Mouse (Mus musculus): ENCODE results near the gene Sec14l2. TPM values are rescaled to one million over a fixed set of nuclear protein-coding genes. Genes with fewer than 3 reads are reported as not detected.
"Not testable (repeated sequence)": the region's sequence is repeated elsewhere in the genome, so short reads cannot be mapped to it uniquely, and the experiment has no call there.

Sec14l2 gene
- polyA plus RNA-seq, 1 experiment from 2014 or later: 9.1 TPM

- 36% methylated on average over 6 of the region's 6 CpGs for WGBS (ENCODE audit: insufficient replicate concordance)
- peaks cover 28% of the 10 kb centered on the region for H3K27me3 ChIP-seq
- H3K9me3 ChIP-seq (replicated peaks): no peaks in the 10 kb centered on the region
- H3K27ac ChIP-seq (replicated peaks): no peak overlapping the region
- peaks cover 45% of the 10 kb centered on the region for H3K4me1 ChIP-seq (replicated peaks)
- no peak overlapping the region for H3K4me2 ChIP-seq
- peaks cover 8% of the 10 kb centered on the region for H3K36me3 ChIP-seq (replicated peaks)
- H3K4me3 ChIP-seq (replicated peaks): no peak overlapping the region
- H3K9ac ChIP-seq: no peak overlapping the region
- ATAC-seq (ENCODE audit: insufficient read depth): no peak
Observed at GRCm38 (mm10) chr11:4113970-4114369, 9.2 kb downstream of the Sec14l2 start.

GRCm38 (mm10) chr11:4113496-4113895, 9.7 kb downstream of the Sec14l2 start:
- no peak overlapping the region for H3K4me2 ChIP-seq
- H3K27me3 ChIP-seq: peaks cover 23% of the 10 kb centered on the region
- no peak overlapping the region for H3K4me3 ChIP-seq (replicated peaks)
- WGBS (ENCODE audit: insufficient replicate concordance): 62% methylated on average over 4 of the region's 4 CpGs
- no peak overlapping the region for H3K9ac ChIP-seq
- H3K4me1 ChIP-seq (replicated peaks): peaks cover 41% of the 10 kb centered on the region
- peaks cover 11% of the 10 kb centered on the region for H3K36me3 ChIP-seq (replicated peaks)
- no peaks in the 10 kb centered on the region for H3K9me3 ChIP-seq (replicated peaks)
- ATAC-seq (ENCODE audit: insufficient read depth): no peak
- no peak overlapping the region for H3K27ac ChIP-seq (replicated peaks)

- H3K9ac ChIP-seq: no peak overlapping the region
- peaks cover 13% of the 10 kb centered on the region for H3K36me3 ChIP-seq (replicated peaks)
- H3K9me3 ChIP-seq (replicated peaks): no peaks in the 10 kb centered on the region
- peaks cover 16% of the 10 kb centered on the region for H3K27me3 ChIP-seq
- no peak for ATAC-seq (ENCODE audit: insufficient read depth)
- 71% methylated on average over 6 of the region's 6 CpGs for WGBS (ENCODE audit: insufficient replicate concordance)
- H3K4me3 ChIP-seq (replicated peaks): no peak overlapping the region
- peaks cover 34% of the 10 kb centered on the region for H3K4me1 ChIP-seq (replicated peaks)
- H3K4me2 ChIP-seq: no peak overlapping the region
- no peak overlapping the region for H3K27ac ChIP-seq (replicated peaks)
Observed at GRCm38 (mm10) chr11:4112861-4113260, 10.4 kb downstream of the Sec14l2 start.

- WGBS (ENCODE audit: insufficient replicate concordance): 50% methylated on average over 4 of the region's 4 CpGs
- Histone ChIP-seq H3K4me3 (replicated peaks) (no peak overlapping the region), H3K36me3 (replicated peaks) (peaks cover 13% of the 10 kb centered on the region), H3K27me3 (peaks cover 8% of the 10 kb centered on the region), H3K4me1 (replicated peaks) (peaks cover 26% of the 10 kb centered on the region), H3K27ac (replicated peaks) (no peak overlapping the region), H3K4me2 (no peak overlapping the region), H3K9me3 (replicated peaks) (no peaks in the 10 kb centered on the region), H3K9ac (no peak overlapping the region)
- no peak for ATAC-seq (ENCODE audit: insufficient read depth)
Observed at GRCm38 (mm10) chr11:4112033-4112432, 11.2 kb downstream of the Sec14l2 start.

GRCm38 (mm10) chr11:4108691-4109090, 14.5 kb downstream of the Sec14l2 start:
- H3K27ac ChIP-seq (replicated peaks): no peak overlapping the region
- H3K4me3 ChIP-seq (replicated peaks): no peak overlapping the region
- no peak overlapping the region for H3K4me2 ChIP-seq
- no peaks in the 10 kb centered on the region for H3K9me3 ChIP-seq (replicated peaks)
- H3K4me1 ChIP-seq (replicated peaks): 0 out of 2 replicates have a peak, but pooled peaks cover 9% of the 10 kb centered on the region
- 0 out of 2 replicates have a peak, but pooled peaks cover 4% of the 10 kb centered on the region for H3K27me3 ChIP-seq
- peaks cover 15% of the 10 kb centered on the region for H3K36me3 ChIP-seq (replicated peaks)
- no peak overlapping the region for H3K9ac ChIP-seq
- ATAC-seq (ENCODE audit: insufficient read depth): no peak
- 62% methylated on average over 7 of the region's 7 CpGs for WGBS (ENCODE audit: insufficient replicate concordance)

GRCm38 (mm10) chr11:4107901-4108300, 15.3 kb downstream of the Sec14l2 start:
- not testable (repeated sequence) for H3K9ac ChIP-seq; H3K4me2 ChIP-seq; H3K4me3 ChIP-seq (replicated peaks); H3K9me3 ChIP-seq (replicated peaks); ATAC-seq (ENCODE audit: insufficient read depth); H3K4me1 ChIP-seq (replicated peaks); H3K27ac ChIP-seq (replicated peaks); H3K27me3 ChIP-seq
- H3K36me3 ChIP-seq (replicated peaks): peaks cover 15% of the 10 kb centered on the region
- WGBS (ENCODE audit: insufficient replicate concordance): 80% methylated on average over 6 of the region's 6 CpGs

- Histone ChIP-seq H3K27me3 (no peaks in the 10 kb centered on the region), H3K27ac (replicated peaks) (no peak overlapping the region), H3K9me3 (replicated peaks) (no peaks in the 10 kb centered on the region), H3K4me1 (replicated peaks) (no peaks in the 10 kb centered on the region), H3K4me3 (replicated peaks) (no peak overlapping the region), H3K4me2 (no peak overlapping the region), H3K36me3 (replicated peaks) (peaks cover 19% of the 10 kb centered on the region), H3K9ac (no peak overlapping the region)
- ATAC-seq (ENCODE audit: insufficient read depth): no peak
- WGBS (ENCODE audit: insufficient replicate concordance): 53% methylated on average over 6 of the region's 6 CpGs
Observed at GRCm38 (mm10) chr11:4105444-4105843, 17.8 kb downstream of the Sec14l2 start.

- H3K4me3 ChIP-seq (replicated peaks): no peak overlapping the region
- no peaks in the 10 kb centered on the region for H3K9me3 ChIP-seq (replicated peaks)
- H3K27me3 ChIP-seq: no peaks in the 10 kb centered on the region
- no peak overlapping the region for H3K4me2 ChIP-seq
- H3K9ac ChIP-seq: no peak overlapping the region
- peaks cover 15% of the 10 kb centered on the region for H3K36me3 ChIP-seq (replicated peaks)
- no peak overlapping the region for H3K27ac ChIP-seq (replicated peaks)
- 78% methylated on average over 5 of the region's 5 CpGs for WGBS (ENCODE audit: insufficient replicate concordance)
- no peak for ATAC-seq (ENCODE audit: insufficient read depth)
- H3K4me1 ChIP-seq (replicated peaks): no peaks in the 10 kb centered on the region
Observed at GRCm38 (mm10) chr11:4104989-4105388, 18.2 kb downstream of the Sec14l2 start.

GRCm38 (mm10) chr11:4103522-4103921, 19.7 kb downstream of the Sec14l2 start:
- no peak for ATAC-seq (ENCODE audit: insufficient read depth)
- H3K27ac ChIP-seq (replicated peaks): no peak overlapping the region
- H3K36me3 ChIP-seq (replicated peaks): peaks cover 16% of the 10 kb centered on the region; the same call in 1 of the 2 replicates
- no peaks in the 10 kb centered on the region for H3K27me3 ChIP-seq
- H3K9ac ChIP-seq: no peak overlapping the region
- no peaks in the 10 kb centered on the region for H3K4me1 ChIP-seq (replicated peaks)
- no peak overlapping the region for H3K4me3 ChIP-seq (replicated peaks)
- no peaks in the 10 kb centered on the region for H3K9me3 ChIP-seq (replicated peaks)
- H3K4me2 ChIP-seq: no peak overlapping the region
- 73% methylated on average over 14 of the region's 14 CpGs for WGBS (ENCODE audit: insufficient replicate concordance)

GRCm38 (mm10) chr11:4101851-4102250, 21.4 kb downstream of the Sec14l2 start:
- no peak overlapping the region for H3K9ac ChIP-seq
- H3K4me1 ChIP-seq (replicated peaks): peaks cover 11% of the 10 kb centered on the region
- H3K27ac ChIP-seq (replicated peaks): no peak overlapping the region
- peaks cover 12% of the 10 kb centered on the region; the same call in 1 of the 2 replicates for H3K36me3 ChIP-seq (replicated peaks)
- H3K4me2 ChIP-seq: no peak overlapping the region
- 54% methylated on average over 5 of the region's 5 CpGs for WGBS (ENCODE audit: insufficient replicate concordance)
- ATAC-seq (ENCODE audit: insufficient read depth): no peak
- H3K9me3 ChIP-seq (replicated peaks): no peaks in the 10 kb centered on the region
- H3K4me3 ChIP-seq (replicated peaks): no peak overlapping the region
- H3K27me3 ChIP-seq: no peaks in the 10 kb centered on the region

- H3K4me3 ChIP-seq (replicated peaks): no peak overlapping the region
- no peaks in the 10 kb centered on the region for H3K27me3 ChIP-seq
- no peak for ATAC-seq (ENCODE audit: insufficient read depth)
- peaks cover 11% of the 10 kb centered on the region; the same call in 1 of the 2 replicates for H3K36me3 ChIP-seq (replicated peaks)
- no peak overlapping the region for H3K27ac ChIP-seq (replicated peaks)
- no peak overlapping the region for H3K4me2 ChIP-seq
- H3K9me3 ChIP-seq (replicated peaks): no peaks in the 10 kb centered on the region
- WGBS (ENCODE audit: insufficient replicate concordance): 64% methylated on average over 3 of the region's 3 CpGs
- H3K9ac ChIP-seq: no peak overlapping the region
- peaks cover 31% of the 10 kb centered on the region for H3K4me1 ChIP-seq (replicated peaks)
Observed at GRCm38 (mm10) chr11:4099447-4099846, 23.8 kb downstream of the Sec14l2 start.

- Histone ChIP-seq H3K9ac (no peak overlapping the region), H3K9me3 (replicated peaks) (no peaks in the 10 kb centered on the region), H3K4me1 (replicated peaks) (peaks cover 37% of the 10 kb centered on the region), H3K4me2 (no peak overlapping the region), H3K36me3 (replicated peaks) (peaks cover 13% of the 10 kb centered on the region; the same call in 1 of the 2 replicates), H3K27me3 (no peaks in the 10 kb centered on the region), H3K27ac (replicated peaks) (no peak overlapping the region), H3K4me3 (replicated peaks) (no peak overlapping the region)
- ATAC-seq (ENCODE audit: insufficient read depth): no peak
- 70% methylated on average over 7 of the region's 7 CpGs for WGBS (ENCODE audit: insufficient replicate concordance)
Observed at GRCm38 (mm10) chr11:4098816-4099215, 24.4 kb downstream of the Sec14l2 start.

All from liver, embryonic 15.5 days (tissue).